Comparison of ENCODE assay signal across 8 mouse cellular contexts in the genomic region with DNA sequence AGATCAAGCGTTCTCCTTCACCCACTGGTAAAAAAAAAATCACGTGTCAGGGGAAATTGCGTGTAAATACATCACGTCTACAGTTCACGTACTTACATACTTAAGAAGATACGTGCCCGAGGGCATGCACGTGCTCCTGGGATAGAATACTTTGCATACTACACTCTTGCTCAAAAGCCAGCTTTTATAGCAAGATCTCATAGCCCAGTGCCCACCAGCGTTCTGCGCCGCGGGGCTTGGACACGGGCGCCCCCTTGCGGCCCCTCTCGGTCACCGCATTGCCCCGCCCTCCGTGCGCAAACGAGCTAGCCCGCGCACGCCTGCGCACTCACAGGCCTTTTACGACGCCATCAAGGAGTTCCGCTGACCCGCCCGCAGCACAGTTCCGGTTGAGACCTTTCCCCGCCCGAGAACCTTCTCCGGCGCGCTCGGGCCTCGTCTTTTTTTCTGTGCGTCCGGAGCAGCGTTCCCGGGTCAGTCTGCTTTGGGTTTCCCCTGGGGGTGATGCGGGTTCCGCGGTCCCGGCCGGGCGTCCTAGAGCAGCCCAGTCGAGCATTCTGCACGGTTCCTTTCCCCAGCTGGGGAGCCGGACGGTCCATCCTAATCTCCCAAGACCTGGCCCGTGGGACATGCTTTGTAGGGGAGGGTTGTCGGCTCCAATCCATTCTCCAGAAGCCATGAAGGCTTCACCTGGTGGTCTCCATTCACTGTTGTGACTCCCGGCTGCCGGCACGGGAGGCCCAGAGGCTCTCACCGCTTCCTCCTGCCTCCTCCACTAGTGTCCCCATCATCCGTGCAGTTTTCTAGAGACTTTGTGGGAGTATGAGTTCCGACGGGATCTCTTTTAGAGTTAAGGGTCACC. TPM values are rescaled to one million over a fixed set of nuclear protein-coding genes. Genes with fewer than 3 reads are reported as not detected.
A peak's percentile ranks its signal among the peaks of the same experiment; 100 is the strongest.
DNase-seq lines count a peak whose midpoint lies in the region; ATAC-seq lines count a peak whose summit lies in the region.

Gene Trappc5 (plus strand): TSS at position 169 of the 862 bp plus-strand sequence.

- H3K9ac ChIP-seq in forebrain, embryonic 14.5 days (ENCODE audit: low read length), result peak within 1 kb of the TSS; percentile 97
- H3K9ac ChIP-seq in neural tube, embryonic 15.5 days (replicated peaks), result peak within 1 kb of the TSS; percentile 98

- peak within 1 kb of the TSS; percentile 81 for H3K27ac ChIP-seq in forebrain, embryonic 14.5 days (ENCODE audit: low read depth, low read length)
- H3K27ac ChIP-seq in neural tube, embryonic 15.5 days (replicated peaks), result peak within 1 kb of the TSS; percentile 89

- peaks cover 7% of the 10 kb centered on the region; the same call in 1 of the 2 replicates for H3K4me1 ChIP-seq in forebrain, embryonic 14.5 days (ENCODE audit: control insufficient read depth, insufficient read depth, low read length)
- H3K4me1 ChIP-seq in neural tube, embryonic 15.5 days, result peaks cover 41% of the 10 kb centered on the region

- H3K27me3 ChIP-seq in forebrain, embryonic 14.5 days (replicated peaks; ENCODE audit: control insufficient read depth, insufficient read depth, low read length), result no peaks in the 10 kb centered on the region
- H3K27me3 ChIP-seq in neural tube, embryonic 15.5 days (replicated peaks), result no peaks in the 10 kb centered on the region

- peak within 1 kb of the TSS; percentile 85 for H3K4me2 ChIP-seq in forebrain, embryonic 14.5 days (ENCODE audit: low read length)
- peak within 1 kb of the TSS; percentile 86 for H3K4me2 ChIP-seq in neural tube, embryonic 15.5 days

- peak; percentile 97 for DNase-seq in ES-CJ7 (ENCODE audit: low read depth, low spot score)
- peak; percentile 96 for DNase-seq in cerebellum, adult 11 months
- peak; percentile 96 for DNase-seq in forebrain, embryonic 14.5 days (ENCODE audit: low spot score)
- DNase-seq in heart, postnatal 14 days, result peak; percentile 94 to 96
- peak; percentile 94 for DNase-seq in layer of hippocampus, adult 11-12 months (ENCODE audit: low spot score)
- DNase-seq in lung, adult 18-20 months, result peak; percentile 93 to 94
- DNase-seq in testis, postnatal 14 days (ENCODE audit: low spot score), result peak; percentile 91

- H3K36me3 ChIP-seq in forebrain, embryonic 14.5 days (ENCODE audit: control insufficient read depth, insufficient read depth, low read length), result peaks cover 27% of the 10 kb centered on the region
- H3K36me3 ChIP-seq in neural tube, embryonic 15.5 days, result peaks cover 29% of the 10 kb centered on the region

- ATAC-seq in forebrain, embryonic 14.5 days, result peak; percentile 83
- ATAC-seq in neural tube, embryonic 15.5 days (ENCODE audit: low FRiP score), result peak; percentile 83

- WGBS in forebrain, embryonic 14.5 days, result 1% methylated on average over 61 of the region's 61 CpGs
- under 1% methylated on average over 61 of the region's 61 CpGs for WGBS in neural tube, embryonic 15.5 days

- no peaks in the 10 kb centered on the region for H3K9me3 ChIP-seq in forebrain, embryonic 14.5 days (replicated peaks; ENCODE audit: control insufficient read depth, low read length)
- no peaks in the 10 kb centered on the region for H3K9me3 ChIP-seq in neural tube, embryonic 15.5 days (replicated peaks)

- peak within 1 kb of the TSS; percentile 94 for H3K4me3 ChIP-seq in forebrain, embryonic 14.5 days (ENCODE audit: low read depth, low read length)
- peak within 1 kb of the TSS; percentile 91 for H3K4me3 ChIP-seq in neural tube, embryonic 15.5 days (replicated peaks)

- intact Hi-C loops in heart, postnatal 14 days (cut with DNase I), result loop anchor here (5.0 to 10.0 kb wide), 3 partner anchors 54 to 322 kb away; partner anchors contain the start of genes A430078G23Rik, Pet100, Pex11g and Xab2

RNA-seq across cellular contexts. Expression of gene Trappc5, which starts in this region (rescaled TPM):
- 51.8 and 52.1 TPM in 2 replicates for polyA plus RNA-seq in forebrain, embryonic 14.5 days (2014; fragmentation: Nextera tagmentation; extraction: Ambion mirVana)
- 10 to 100 TPM; 16.6 to 18.0 TPM for total RNA-seq in heart, postnatal 14 days (2021)
- polyA plus RNA-seq in neural tube, embryonic 15.5 days (2015; fragmentation: Nextera tagmentation; extraction: Ambion mirVana), result 53.5 and 58.3 TPM in 2 replicates

Comparison
In these comparisons a context has a peak if more than half of its experiments do, and no peak if none do; other contexts are left out.
1. Peak in every context shown above with its lines: DNase-seq, ATAC-seq, H3K4me3 ChIP-seq and H3K27ac ChIP-seq.